Mouse (Mus musculus): Measurements from ENCODE around the gene Trim13. TPM values are rescaled to one million over a fixed set of nuclear protein-coding genes. Genes with fewer than 3 reads are reported as not detected.
"Not testable (repeated sequence)": the region's sequence is repeated elsewhere in the genome, so short reads cannot be mapped to it uniquely, and the experiment has no call there.

Trim13 gene
- 15.4 and 19.8 TPM in 2 replicates for polyA plus RNA-seq (2016; fragmentation: Nextera tagmentation; extraction: Ambion mirVana)

DNA sequence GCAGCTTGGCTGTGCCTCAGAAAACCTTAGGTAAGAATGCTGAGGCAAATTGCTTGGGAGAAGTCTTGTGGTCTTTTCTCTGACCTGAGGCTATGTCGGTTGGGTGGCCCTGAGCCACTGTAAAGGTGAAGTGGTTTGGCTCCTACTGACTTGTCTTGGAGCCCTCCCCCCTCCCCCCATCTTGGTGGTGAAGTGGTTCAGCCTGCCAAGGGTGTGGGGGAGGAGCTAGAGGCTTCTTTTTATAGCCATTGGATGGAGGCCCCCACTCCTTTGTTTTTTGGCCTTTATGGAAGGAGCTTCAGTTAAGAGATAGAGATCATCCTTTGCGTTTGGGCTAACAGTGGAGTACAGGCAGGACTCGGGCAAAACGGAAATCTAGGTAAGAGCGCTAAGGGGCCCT, at the start of gene Trim13:
Trim13 (plus strand) TSS at position 280 of the 400 bp plus-strand sequence.
- H3K9me3 ChIP-seq (replicated peaks): no peaks in the 10 kb centered on the region
- no peaks in the 10 kb centered on the region for H3K36me3 ChIP-seq
- no peak for DNase-seq (ENCODE audit: low spot score)
- H3K4me1 ChIP-seq: peaks cover 17% of the 10 kb centered on the region
- no peaks in the 10 kb centered on the region for H3K27me3 ChIP-seq (ENCODE audit: low read depth, poor library complexity, severe bottlenecking)
- peak within 1 kb of the TSS; percentile 68 for H3K4me3 ChIP-seq
- 45% methylated on average over 5 of the region's 5 CpGs for WGBS
- no peak within 1 kb of the TSS for H3K27ac ChIP-seq (replicated peaks)

GRCm38 (mm10) chr14:61548614-61549013, 49.4 kb upstream of the Trim13 start:
- H3K4me1 ChIP-seq: no peaks in the 10 kb centered on the region
- no peak for DNase-seq (ENCODE audit: low spot score)
- no peak overlapping the region for H3K4me3 ChIP-seq
- H3K9me3 ChIP-seq (replicated peaks): no peaks in the 10 kb centered on the region
- H3K27ac ChIP-seq (replicated peaks): no peak overlapping the region
- peaks cover 24% of the 10 kb centered on the region for H3K36me3 ChIP-seq
- H3K27me3 ChIP-seq (ENCODE audit: low read depth, poor library complexity, severe bottlenecking): no peaks in the 10 kb centered on the region
- 89% methylated on average over 1 of the region's 1 CpGs for WGBS

DNA sequence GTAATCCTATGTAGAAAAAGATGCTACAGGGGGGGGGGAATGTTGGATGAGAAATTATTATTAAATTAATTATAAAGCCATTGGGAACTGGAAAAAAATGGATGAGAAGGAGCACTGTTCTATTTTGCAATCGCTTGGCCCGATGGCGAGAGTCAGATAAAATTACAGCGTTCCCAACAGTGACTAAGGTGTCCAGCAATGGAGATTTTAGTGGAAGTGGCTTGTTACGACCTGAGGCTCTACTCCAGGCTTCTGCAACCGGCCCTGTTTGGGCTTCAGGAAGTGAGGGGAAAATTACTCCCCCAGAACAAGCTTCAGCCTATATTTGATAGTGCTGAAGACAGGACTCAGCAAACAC, 42.1 kb upstream of the Trim13 start:
- peak overlapping the region; percentile 75 for H3K4me3 ChIP-seq
- H3K9me3 ChIP-seq (replicated peaks): no peaks in the 10 kb centered on the region
- H3K36me3 ChIP-seq: peaks cover 4% of the 10 kb centered on the region; the same call in 1 of the 2 replicates
- H3K27ac ChIP-seq (replicated peaks): peak overlapping the region; percentile 90
- H3K27me3 ChIP-seq (ENCODE audit: low read depth, poor library complexity, severe bottlenecking): peaks cover 19% of the 10 kb centered on the region
- DNase-seq (ENCODE audit: low spot score): no peak
- H3K4me1 ChIP-seq: peaks cover 17% of the 10 kb centered on the region
- WGBS: 14% methylated on average over 6 of the region's 6 CpGs

GRCm38 (mm10) chr14:61556289-61557147, 41.5 kb upstream of the Trim13 start, which contains the start of gene Spryd7:
Spryd7 (minus strand) TSS chr14:61556886.
- WGBS: under 1% methylated on average over 72 of the region's 72 CpGs
- H3K27ac ChIP-seq (replicated peaks): peak within 1 kb of the TSS; percentile 90
- H3K9me3 ChIP-seq (replicated peaks): peaks cover 3% of the 10 kb centered on the region; the same call in 1 of the 2 replicates
- peaks cover 17% of the 10 kb centered on the region for H3K4me1 ChIP-seq
- H3K4me3 ChIP-seq: peak within 1 kb of the TSS; percentile 75
- H3K36me3 ChIP-seq: peaks cover 4% of the 10 kb centered on the region; the same call in 1 of the 2 replicates
- DNase-seq (ENCODE audit: low spot score): peak; percentile 99
- peaks cover 19% of the 10 kb centered on the region for H3K27me3 ChIP-seq (ENCODE audit: low read depth, poor library complexity, severe bottlenecking)

- peaks cover 6% of the 10 kb centered on the region; the same call in 1 of the 2 replicates for H3K9me3 ChIP-seq (replicated peaks)
- H3K4me3 ChIP-seq: no peak overlapping the region
- DNase-seq (ENCODE audit: low spot score): no peak
- 93% methylated on average over 6 of the region's 6 CpGs for WGBS
- H3K27ac ChIP-seq (replicated peaks): no peak overlapping the region
- H3K4me1 ChIP-seq: peaks cover 17% of the 10 kb centered on the region
- no peaks in the 10 kb centered on the region for H3K36me3 ChIP-seq
- peaks cover 19% of the 10 kb centered on the region for H3K27me3 ChIP-seq (ENCODE audit: low read depth, poor library complexity, severe bottlenecking)
These were observed 39.1 kb upstream of the Trim13 start for GRCm38 (mm10) chr14:61558901-61559300.

DNA sequence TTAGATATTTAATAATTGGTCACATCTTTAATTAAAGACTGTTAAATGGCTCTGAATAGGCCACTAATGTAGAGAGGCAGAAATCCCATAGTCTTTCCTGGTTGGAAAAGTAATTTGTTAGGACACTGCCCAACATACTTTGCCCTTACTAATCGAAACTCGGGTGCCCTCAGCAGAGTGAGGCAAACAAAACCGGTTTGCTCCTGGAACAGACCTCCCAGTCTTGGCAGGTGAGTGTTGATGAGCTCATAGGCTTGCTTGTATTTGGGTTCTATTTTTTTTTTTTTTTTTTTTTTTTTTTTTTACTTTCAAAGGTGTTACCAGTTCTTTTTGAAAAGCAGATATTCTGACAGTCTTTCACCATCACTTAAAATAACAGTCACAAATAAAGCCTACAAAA, 38.2 kb upstream of the Trim13 start:
- DNase-seq (ENCODE audit: low spot score): no peak
- WGBS: 75% methylated on average over 3 of the region's 3 CpGs
- H3K9me3 ChIP-seq (replicated peaks): peaks cover 6% of the 10 kb centered on the region; the same call in 1 of the 2 replicates
- no peak overlapping the region for H3K27ac ChIP-seq (replicated peaks)
- peaks cover 19% of the 10 kb centered on the region for H3K27me3 ChIP-seq (ENCODE audit: low read depth, poor library complexity, severe bottlenecking)
- H3K4me1 ChIP-seq: peaks cover 17% of the 10 kb centered on the region
- H3K4me3 ChIP-seq: no peak overlapping the region
- H3K36me3 ChIP-seq: no peaks in the 10 kb centered on the region

DNA sequence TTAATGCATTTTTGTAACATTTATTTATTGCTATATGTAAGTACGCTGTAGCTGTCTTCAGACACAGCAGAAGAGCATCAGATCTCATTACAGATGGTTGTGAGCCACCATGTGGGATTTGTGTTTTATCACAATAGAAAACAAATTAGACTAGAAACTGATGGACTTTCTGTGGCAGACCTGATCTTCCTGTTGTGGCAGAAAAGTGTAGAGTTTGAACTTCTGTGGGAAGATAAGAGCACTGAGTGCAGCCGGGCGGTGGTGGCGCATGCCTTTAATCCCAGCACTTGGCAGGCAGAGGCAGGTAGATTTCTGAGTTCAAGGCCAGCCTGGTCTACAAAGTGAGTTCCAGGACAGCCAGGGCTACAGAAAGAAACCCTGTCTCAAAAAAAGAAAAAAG, 31.8 kb upstream of the Trim13 start:
- 94% methylated on average over 4 of the region's 4 CpGs for WGBS
- not testable (repeated sequence) for DNase-seq (ENCODE audit: low spot score); H3K27me3 ChIP-seq (ENCODE audit: low read depth, poor library complexity, severe bottlenecking); H3K4me1 ChIP-seq; H3K9me3 ChIP-seq (replicated peaks); H3K4me3 ChIP-seq; H3K27ac ChIP-seq (replicated peaks); H3K36me3 ChIP-seq

GRCm38 (mm10) chr14:61569344-61569743, 28.7 kb upstream of the Trim13 start:
- 76% methylated on average over 2 of the region's 2 CpGs for WGBS
- no peak for DNase-seq (ENCODE audit: low spot score)

DNA sequence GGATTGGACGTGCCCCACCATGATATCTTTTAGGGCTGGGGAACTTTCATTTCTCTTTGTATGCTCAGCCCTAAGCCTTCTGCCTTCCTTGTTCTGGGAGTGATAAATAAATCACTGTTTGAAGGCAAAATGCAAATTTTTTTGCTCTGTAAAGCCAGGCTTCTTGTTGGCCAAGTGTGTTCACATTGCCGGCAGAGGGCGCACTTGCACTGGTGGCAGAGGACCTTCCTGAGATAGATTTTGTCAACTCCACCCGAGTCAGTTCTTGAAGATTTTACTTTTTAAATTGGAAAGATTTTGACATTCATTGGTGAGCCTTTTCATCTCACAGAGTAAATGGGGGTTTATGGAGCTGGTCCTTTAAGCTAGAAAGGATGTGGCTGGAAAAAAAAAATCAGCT, 26.7 kb upstream of the Trim13 start:
- 21% methylated on average over 4 of the region's 4 CpGs for WGBS
- Histone ChIP-seq H3K27me3 (ENCODE audit: low read depth, poor library complexity, severe bottlenecking) (no peaks in the 10 kb centered on the region), H3K27ac (replicated peaks) (no peak overlapping the region), H3K36me3 (no peaks in the 10 kb centered on the region), H3K9me3 (replicated peaks) (no peaks in the 10 kb centered on the region), H3K4me1 (no peaks in the 10 kb centered on the region), H3K4me3 (no peak overlapping the region)
- peak; percentile 79 for DNase-seq (ENCODE audit: low spot score)

More at GRCm38 (mm10) chr14:61569344-61569743, 28.7 kb upstream of the Trim13 start:
- no peaks in the 10 kb centered on the region for H3K36me3 ChIP-seq
- no peaks in the 10 kb centered on the region for H3K4me1 ChIP-seq
- H3K4me3 ChIP-seq: no peak overlapping the region
- no peak overlapping the region for H3K27ac ChIP-seq (replicated peaks)
- no peaks in the 10 kb centered on the region for H3K27me3 ChIP-seq (ENCODE audit: low read depth, poor library complexity, severe bottlenecking)
- no peaks in the 10 kb centered on the region for H3K9me3 ChIP-seq (replicated peaks)

- 79% methylated on average over 2 of the region's 2 CpGs for WGBS
These were observed 25.9 kb upstream of the Trim13 start for GRCm38 (mm10) chr14:61572131-61572530.

GRCm38 (mm10) chr14:61575066-61575465, 23.0 kb upstream of the Trim13 start:
- no peaks in the 10 kb centered on the region for H3K36me3 ChIP-seq
- no peaks in the 10 kb centered on the region for H3K9me3 ChIP-seq (replicated peaks)
- no peaks in the 10 kb centered on the region for H3K4me1 ChIP-seq
- H3K27ac ChIP-seq (replicated peaks): no peak overlapping the region
- no peak overlapping the region for H3K4me3 ChIP-seq
- no peak for DNase-seq (ENCODE audit: low spot score)
- H3K27me3 ChIP-seq (ENCODE audit: low read depth, poor library complexity, severe bottlenecking): no peaks in the 10 kb centered on the region
- 87% methylated on average over 10 of the region's 10 CpGs for WGBS

More at GRCm38 (mm10) chr14:61572131-61572530, 25.9 kb upstream of the Trim13 start:
- Histone ChIP-seq H3K27ac (replicated peaks) (no peak overlapping the region), H3K4me3 (no peak overlapping the region), H3K9me3 (replicated peaks) (no peaks in the 10 kb centered on the region), H3K27me3 (ENCODE audit: low read depth, poor library complexity, severe bottlenecking) (no peaks in the 10 kb centered on the region), H3K4me1 (no peaks in the 10 kb centered on the region), H3K36me3 (no peaks in the 10 kb centered on the region)
- no peak for DNase-seq (ENCODE audit: low spot score)

- WGBS: 94% methylated on average over 8 of the region's 8 CpGs
- DNase-seq (ENCODE audit: low spot score): no peak
- H3K36me3 ChIP-seq: no peaks in the 10 kb centered on the region
- no peaks in the 10 kb centered on the region for H3K9me3 ChIP-seq (replicated peaks)
- H3K4me3 ChIP-seq: no peak overlapping the region
- no peak overlapping the region for H3K27ac ChIP-seq (replicated peaks)
- no peaks in the 10 kb centered on the region for H3K27me3 ChIP-seq (ENCODE audit: low read depth, poor library complexity, severe bottlenecking)
- H3K4me1 ChIP-seq: no peaks in the 10 kb centered on the region
These were observed 22.1 kb upstream of the Trim13 start for GRCm38 (mm10) chr14:61575941-61576340.
